Mouse (Mus musculus): ENCODE measurements around the gene Cxcr4. TPM values are rescaled to one million over a fixed set of nuclear protein-coding genes. Genes with fewer than 3 reads are reported as not detected.

Gene Cxcr4
- polyA plus RNA-seq, 1 experiment = 96.9 TPM

- TF ChIP-seq CTCF (IDR thresholded peaks at IDR 0.05; ENCODE audit: borderline replicate concordance, extremely low read depth, insufficient read depth, insufficient read length) = no peak
- no peak for TF ChIP-seq POLR2A (IDR thresholded peaks at IDR 0.05; ENCODE audit: borderline replicate concordance, extremely low read depth, insufficient read depth, insufficient read length, poor library complexity, severe bottlenecking)
- no peak for DNase-seq (ENCODE audit: low read depth)
These were observed 28.2 kb downstream of the Cxcr4 start for GRCm38 (mm10) chr1:128563905-128564304.

- TF ChIP-seq CTCF (IDR thresholded peaks at IDR 0.05; ENCODE audit: borderline replicate concordance, extremely low read depth, insufficient read depth, insufficient read length) (no peak), POLR2A (IDR thresholded peaks at IDR 0.05; ENCODE audit: borderline replicate concordance, extremely low read depth, insufficient read depth, insufficient read length, poor library complexity, severe bottlenecking) (no peak)
- DNase-seq (ENCODE audit: low read depth) = peak; percentile 87
These were observed 30.7 kb downstream of the Cxcr4 start for GRCm38 (mm10) chr1:128561325-128561874.

- no peak for DNase-seq (ENCODE audit: low read depth)
These were observed 31.4 kb downstream of the Cxcr4 start for GRCm38 (mm10) chr1:128560452-128561324.

GRCm38 (mm10) chr1:128557953-128558352 is 34.1 kb downstream of the Cxcr4 start:
- DNase-seq (ENCODE audit: low read depth) = no peak
- TF ChIP-seq POLR2A (IDR thresholded peaks at IDR 0.05; ENCODE audit: borderline replicate concordance, extremely low read depth, insufficient read depth, insufficient read length, poor library complexity, severe bottlenecking) (no peak), CTCF (IDR thresholded peaks at IDR 0.05; ENCODE audit: borderline replicate concordance, extremely low read depth, insufficient read depth, insufficient read length) (no peak)

More at GRCm38 (mm10) chr1:128560452-128561324, 31.4 kb downstream of the Cxcr4 start:
- TF ChIP-seq CTCF (IDR thresholded peaks at IDR 0.05; ENCODE audit: borderline replicate concordance, extremely low read depth, insufficient read depth, insufficient read length) = no peak
- no peak for TF ChIP-seq POLR2A (IDR thresholded peaks at IDR 0.05; ENCODE audit: borderline replicate concordance, extremely low read depth, insufficient read depth, insufficient read length, poor library complexity, severe bottlenecking)

GRCm38 (mm10) chr1:128552545-128552944 is 39.5 kb downstream of the Cxcr4 start:
- TF ChIP-seq POLR2A (IDR thresholded peaks at IDR 0.05; ENCODE audit: borderline replicate concordance, extremely low read depth, insufficient read depth, insufficient read length, poor library complexity, severe bottlenecking) = no peak
- no peak for TF ChIP-seq CTCF (IDR thresholded peaks at IDR 0.05; ENCODE audit: borderline replicate concordance, extremely low read depth, insufficient read depth, insufficient read length)
- DNase-seq (ENCODE audit: low read depth) = no peak

- TF ChIP-seq POLR2A (IDR thresholded peaks at IDR 0.05; ENCODE audit: borderline replicate concordance, extremely low read depth, insufficient read depth, insufficient read length, poor library complexity, severe bottlenecking) = no peak
- peak; percentile 31; the same call in 1 of the 2 replicates for TF ChIP-seq CTCF (IDR thresholded peaks at IDR 0.05; ENCODE audit: borderline replicate concordance, extremely low read depth, insufficient read depth, insufficient read length)
- DNase-seq (ENCODE audit: low read depth) = peak; percentile 65
These were observed 40.2 kb downstream of the Cxcr4 start for GRCm38 (mm10) chr1:128551743-128552397.

- DNase-seq (ENCODE audit: low read depth) = no peak
- no peak for TF ChIP-seq POLR2A (IDR thresholded peaks at IDR 0.05; ENCODE audit: borderline replicate concordance, extremely low read depth, insufficient read depth, insufficient read length, poor library complexity, severe bottlenecking)
- no peak for TF ChIP-seq CTCF (IDR thresholded peaks at IDR 0.05; ENCODE audit: borderline replicate concordance, extremely low read depth, insufficient read depth, insufficient read length)
These were observed 42.7 kb downstream of the Cxcr4 start for GRCm38 (mm10) chr1:128549442-128549841.

- DNase-seq (ENCODE audit: low read depth) = no peak
- TF ChIP-seq POLR2A (IDR thresholded peaks at IDR 0.05; ENCODE audit: borderline replicate concordance, extremely low read depth, insufficient read depth, insufficient read length, poor library complexity, severe bottlenecking) (no peak), CTCF (IDR thresholded peaks at IDR 0.05; ENCODE audit: borderline replicate concordance, extremely low read depth, insufficient read depth, insufficient read length) (no peak)
These were observed 43.1 kb downstream of the Cxcr4 start for GRCm38 (mm10) chr1:128549007-128549406.

GRCm38 (mm10) chr1:128548220-128548998 is 43.7 kb downstream of the Cxcr4 start:
- no peak for DNase-seq (ENCODE audit: low read depth)
- TF ChIP-seq POLR2A (IDR thresholded peaks at IDR 0.05; ENCODE audit: borderline replicate concordance, extremely low read depth, insufficient read depth, insufficient read length, poor library complexity, severe bottlenecking) (no peak), CTCF (IDR thresholded peaks at IDR 0.05; ENCODE audit: borderline replicate concordance, extremely low read depth, insufficient read depth, insufficient read length) (no peak)

GRCm38 (mm10) chr1:128545672-128546071 is 46.4 kb downstream of the Cxcr4 start:
- TF ChIP-seq CTCF (IDR thresholded peaks at IDR 0.05; ENCODE audit: borderline replicate concordance, extremely low read depth, insufficient read depth, insufficient read length) (no peak), POLR2A (IDR thresholded peaks at IDR 0.05; ENCODE audit: borderline replicate concordance, extremely low read depth, insufficient read depth, insufficient read length, poor library complexity, severe bottlenecking) (no peak)
- DNase-seq (ENCODE audit: low read depth) = peak; percentile 71
